Mouse (Mus musculus): ENCODE data around the gene Plekha6. TPM values are rescaled to one million over a fixed set of nuclear protein-coding genes. Genes with fewer than 3 reads are reported as not detected.

Gene Plekha6
- polyA plus RNA-seq, 1 experiment = 2.1 TPM

DNA sequence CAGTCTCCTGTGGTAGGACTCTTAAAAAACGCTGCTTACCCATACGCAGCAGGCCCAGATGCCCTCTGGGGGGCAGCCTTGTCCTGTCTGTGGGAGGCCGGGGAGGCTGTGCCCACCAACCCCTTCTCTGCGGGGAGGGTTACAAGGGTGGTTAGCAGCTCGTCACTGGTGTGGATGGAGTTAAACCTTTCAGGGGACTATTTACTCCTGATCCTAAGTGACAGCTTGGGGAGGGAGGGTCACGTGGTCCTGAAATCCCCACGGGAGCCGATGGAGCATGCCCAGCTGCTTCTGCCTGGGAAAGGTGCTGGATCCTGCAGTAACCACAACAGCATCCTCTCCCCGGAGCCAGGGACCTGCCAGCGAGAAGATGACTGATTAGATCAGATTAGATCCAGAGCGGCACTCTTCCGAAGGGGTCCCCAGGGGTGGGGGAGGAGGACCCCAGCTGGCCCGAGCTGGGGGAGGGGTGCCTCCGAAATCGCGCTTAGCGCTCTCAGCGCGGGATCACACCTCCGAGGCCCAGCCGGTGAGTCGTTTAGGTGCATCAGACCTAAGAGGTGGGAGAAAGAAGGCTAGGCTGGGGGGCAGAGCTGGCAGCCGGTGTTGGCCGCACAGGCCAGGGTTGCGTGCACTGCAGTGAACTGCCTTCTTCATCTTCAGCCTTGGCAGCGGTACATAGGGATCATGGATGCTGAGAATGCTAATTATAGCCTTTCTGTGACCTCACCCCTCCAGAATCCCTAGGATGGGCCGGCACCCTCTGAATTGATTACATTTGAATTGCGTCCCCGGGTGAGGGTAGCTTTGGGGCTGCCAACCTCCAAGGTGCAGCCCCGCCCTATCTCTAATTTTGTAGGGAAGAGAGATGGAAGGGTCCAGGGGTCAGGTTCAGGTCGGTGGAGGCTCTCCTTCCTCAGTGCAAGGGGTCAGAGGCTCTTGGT is 17.3 kb downstream of the Plekha6 start:
- Histone ChIP-seq H3K27ac (ENCODE audit: control insufficient read depth, insufficient read depth, low read depth, low read length, poor library complexity) (no peak overlapping the region), H3K4me3 (replicated peaks; ENCODE audit: control insufficient read depth, low read depth, low read length) (no peak overlapping the region), H3K4me1 (ENCODE audit: control insufficient read depth, insufficient read depth, low read length) (no peaks in the 10 kb centered on the region; the same call in 1 of the 2 replicates)
- 3% methylated on average over 31 of the region's 31 CpGs for WGBS
- TF ChIP-seq POLR2A (IDR thresholded peaks at IDR 0.05; ENCODE audit: borderline replicate concordance, control insufficient read depth, low read depth, low read length) (no peak), CTCF (IDR thresholded peaks at IDR 0.05; ENCODE audit: control insufficient read depth, insufficient read depth, low read length) (peak; percentile 69)

DNA sequence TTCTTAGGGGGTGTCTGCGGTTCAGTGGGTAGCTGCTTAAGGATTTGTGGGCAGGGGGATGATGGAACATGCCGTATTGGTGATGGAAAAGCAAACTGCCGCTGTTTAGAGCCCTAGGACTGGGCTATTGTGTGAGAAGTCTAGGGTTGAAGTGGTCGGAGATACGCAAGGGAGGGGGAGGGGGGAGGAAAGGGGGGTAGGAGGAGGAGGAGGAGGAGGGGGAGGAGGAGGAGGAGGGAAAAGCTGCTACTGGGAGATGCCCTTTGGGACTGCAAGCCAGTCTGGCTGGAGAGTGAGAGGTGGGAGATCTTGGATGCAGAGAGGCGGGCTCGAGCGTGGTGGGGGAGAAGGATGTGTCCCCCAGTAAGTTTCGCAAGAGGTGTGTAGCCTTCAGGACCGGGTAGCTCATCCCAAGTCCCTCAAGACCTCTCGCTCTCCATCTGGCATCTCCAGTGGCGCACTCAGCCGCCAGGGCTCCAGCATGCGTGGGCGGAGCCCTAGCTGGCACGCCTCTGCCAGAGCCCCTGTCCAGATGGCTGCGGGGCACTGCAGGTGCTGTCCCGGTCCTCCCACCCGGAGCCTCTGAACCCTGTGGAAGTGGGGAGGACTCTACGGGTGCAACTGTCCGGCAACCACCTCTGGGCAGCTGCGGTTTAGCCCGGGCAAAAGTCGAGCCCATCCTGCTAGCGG is 18.2 kb downstream of the Plekha6 start:
- 3% methylated on average over 25 of the region's 25 CpGs for WGBS
- H3K27ac ChIP-seq (ENCODE audit: control insufficient read depth, insufficient read depth, low read depth, low read length, poor library complexity) = no peak overlapping the region
- TF ChIP-seq POLR2A (IDR thresholded peaks at IDR 0.05; ENCODE audit: borderline replicate concordance, control insufficient read depth, low read depth, low read length) (no peak), CTCF (IDR thresholded peaks at IDR 0.05; ENCODE audit: control insufficient read depth, insufficient read depth, low read length) (no peak)
- no peaks in the 10 kb centered on the region; the same call in 1 of the 2 replicates for H3K4me1 ChIP-seq (ENCODE audit: control insufficient read depth, insufficient read depth, low read length)
- no peak overlapping the region for H3K4me3 ChIP-seq (replicated peaks; ENCODE audit: control insufficient read depth, low read depth, low read length)

DNA sequence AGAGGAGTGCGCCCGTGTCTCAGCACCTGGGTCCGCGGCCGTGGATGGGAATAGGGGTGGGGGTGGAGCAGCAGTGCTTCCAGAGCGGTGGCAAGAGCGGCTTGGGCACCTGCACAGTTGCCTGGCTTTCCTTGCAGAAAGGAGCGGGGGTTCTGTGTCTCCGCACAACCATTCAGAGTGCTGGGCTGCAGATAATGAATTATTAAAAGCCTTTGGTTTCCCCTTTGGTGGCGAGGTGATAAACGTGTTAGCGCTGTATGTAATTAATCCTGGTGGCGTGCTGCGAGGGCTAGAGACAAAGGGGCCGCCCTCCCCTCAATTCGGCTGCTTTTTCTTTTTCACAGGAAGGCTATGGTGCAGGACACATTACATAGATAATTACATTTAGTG is 18.7 kb downstream of the Plekha6 start:
- H3K4me1 ChIP-seq (ENCODE audit: control insufficient read depth, insufficient read depth, low read length) = no peaks in the 10 kb centered on the region; the same call in 1 of the 2 replicates
- no peak overlapping the region for H3K4me3 ChIP-seq (replicated peaks; ENCODE audit: control insufficient read depth, low read depth, low read length)
- TF ChIP-seq CTCF (IDR thresholded peaks at IDR 0.05; ENCODE audit: control insufficient read depth, insufficient read depth, low read length) = no peak
- WGBS = 12% methylated on average over 16 of the region's 16 CpGs
- H3K27ac ChIP-seq (ENCODE audit: control insufficient read depth, insufficient read depth, low read depth, low read length, poor library complexity) = no peak overlapping the region

DNA sequence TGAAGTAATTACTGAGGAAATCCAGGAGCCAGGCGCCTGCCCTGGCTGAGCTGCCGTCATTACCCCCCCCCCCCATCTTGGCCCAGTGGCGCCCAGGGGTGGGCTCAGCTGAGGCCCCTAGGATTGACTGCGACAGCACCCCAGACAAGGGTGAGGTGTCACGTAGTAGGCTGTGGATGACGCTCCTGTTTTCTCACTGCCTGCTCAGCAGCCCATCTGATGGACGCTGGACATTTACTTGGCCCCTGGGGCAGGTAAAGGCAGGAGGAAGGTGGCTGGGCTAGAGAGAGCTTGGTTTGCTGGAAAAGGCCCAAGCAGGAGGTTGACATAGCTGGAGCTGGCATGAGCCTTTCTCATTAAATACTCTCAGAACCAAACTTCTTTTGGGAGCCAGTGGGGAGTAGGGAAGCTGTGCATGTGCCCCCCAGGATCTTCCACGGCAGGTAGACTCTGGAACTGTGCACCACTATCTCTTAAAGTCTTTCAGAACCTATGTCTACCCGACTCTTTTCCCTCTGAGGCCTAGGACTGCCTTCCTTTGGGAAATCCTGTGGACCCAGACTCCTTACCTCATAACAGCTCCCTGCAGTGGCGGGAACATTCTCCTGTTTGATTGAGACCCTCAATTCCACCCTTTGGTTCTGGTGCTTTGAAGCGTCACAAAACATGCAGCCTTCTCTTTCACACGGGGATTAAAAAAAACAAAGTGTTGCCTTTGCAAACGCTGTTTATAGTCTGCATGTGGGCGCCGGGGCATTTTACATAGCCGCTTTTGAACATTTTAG is 19.3 kb downstream of the Plekha6 start:
- no peak overlapping the region for H3K27ac ChIP-seq (ENCODE audit: control insufficient read depth, insufficient read depth, low read depth, low read length, poor library complexity)
- H3K4me3 ChIP-seq (replicated peaks; ENCODE audit: control insufficient read depth, low read depth, low read length) = no peak overlapping the region
- 82% methylated on average over 16 of the region's 16 CpGs for WGBS
- TF ChIP-seq POLR2A (IDR thresholded peaks at IDR 0.05; ENCODE audit: borderline replicate concordance, control insufficient read depth, low read depth, low read length) = no peak
- no peak for TF ChIP-seq CTCF (IDR thresholded peaks at IDR 0.05; ENCODE audit: control insufficient read depth, insufficient read depth, low read length)
- no peaks in the 10 kb centered on the region; the same call in 1 of the 2 replicates for H3K4me1 ChIP-seq (ENCODE audit: control insufficient read depth, insufficient read depth, low read length)

DNA sequence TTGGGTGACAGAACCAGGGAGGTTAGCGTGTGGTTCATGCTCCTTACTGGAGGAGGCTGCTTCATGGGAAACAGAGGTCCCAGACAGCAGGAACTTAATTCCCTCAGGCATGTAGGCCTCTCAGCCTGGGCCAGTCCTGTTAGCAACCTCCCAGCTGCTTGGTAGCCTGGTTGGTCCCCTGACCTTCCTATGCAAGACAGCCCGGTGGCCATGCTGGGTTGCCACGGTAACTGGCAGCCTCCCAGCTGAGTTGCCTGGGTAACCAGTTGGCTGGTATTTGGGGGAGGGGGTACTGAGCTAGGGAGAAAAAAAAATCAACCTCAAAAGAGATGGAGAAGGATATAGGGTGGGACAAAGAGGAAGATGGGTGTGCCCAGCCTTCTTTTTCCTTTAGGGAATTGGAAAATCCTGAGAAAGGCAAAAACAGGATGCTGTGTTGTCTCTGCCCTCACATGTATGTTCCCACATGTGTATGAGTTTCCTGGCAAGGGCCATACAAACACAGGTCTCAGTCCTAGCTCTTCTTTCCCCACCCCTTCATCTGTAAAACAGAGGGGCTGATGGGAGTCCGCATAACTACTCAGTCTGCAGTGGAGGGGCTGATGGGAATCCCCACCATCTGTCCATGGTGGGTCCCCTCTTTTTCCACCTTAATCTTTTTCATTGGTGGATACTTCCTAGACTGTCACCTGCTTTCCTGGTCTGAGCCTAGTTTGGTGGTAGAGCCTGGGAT is 24.1 kb downstream of the Plekha6 start:
- 60% methylated on average over 4 of the region's 4 CpGs for WGBS
- Histone ChIP-seq H3K4me3 (replicated peaks; ENCODE audit: control insufficient read depth, low read depth, low read length) (no peak overlapping the region), H3K27ac (ENCODE audit: control insufficient read depth, insufficient read depth, low read depth, low read length, poor library complexity) (no peak overlapping the region), H3K4me1 (ENCODE audit: control insufficient read depth, insufficient read depth, low read length) (no peaks in the 10 kb centered on the region)
- TF ChIP-seq CTCF (IDR thresholded peaks at IDR 0.05; ENCODE audit: control insufficient read depth, insufficient read depth, low read length) (no peak), POLR2A (IDR thresholded peaks at IDR 0.05; ENCODE audit: borderline replicate concordance, control insufficient read depth, low read depth, low read length) (no peak)

DNA sequence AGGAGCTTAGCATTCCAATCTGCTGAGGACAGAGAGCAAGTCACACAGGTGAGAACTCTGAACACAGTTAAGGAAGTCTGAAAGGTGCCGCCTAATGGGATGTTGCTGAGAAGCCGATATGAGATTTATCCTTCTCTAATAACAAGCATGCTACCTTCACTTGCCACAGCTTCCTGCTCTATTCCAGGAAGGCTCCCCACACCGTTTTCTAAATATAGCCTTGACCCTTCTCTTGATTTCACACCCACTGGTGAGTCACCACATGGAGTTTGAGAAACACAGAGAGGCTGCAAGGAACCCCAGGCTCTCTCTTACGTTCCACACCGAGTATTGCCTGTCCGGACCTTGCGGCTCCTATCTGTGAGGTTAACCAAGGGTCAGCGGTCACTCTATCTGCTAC is 24.7 kb downstream of the Plekha6 start:
- no peak overlapping the region for H3K27ac ChIP-seq (ENCODE audit: control insufficient read depth, insufficient read depth, low read depth, low read length, poor library complexity)
- H3K4me1 ChIP-seq (ENCODE audit: control insufficient read depth, insufficient read depth, low read length) = no peaks in the 10 kb centered on the region
- TF ChIP-seq POLR2A (IDR thresholded peaks at IDR 0.05; ENCODE audit: borderline replicate concordance, control insufficient read depth, low read depth, low read length) = no peak
- no peak for TF ChIP-seq CTCF (IDR thresholded peaks at IDR 0.05; ENCODE audit: control insufficient read depth, insufficient read depth, low read length)
- H3K4me3 ChIP-seq (replicated peaks; ENCODE audit: control insufficient read depth, low read depth, low read length) = no peak overlapping the region
- 59% methylated on average over 8 of the region's 8 CpGs for WGBS

DNA sequence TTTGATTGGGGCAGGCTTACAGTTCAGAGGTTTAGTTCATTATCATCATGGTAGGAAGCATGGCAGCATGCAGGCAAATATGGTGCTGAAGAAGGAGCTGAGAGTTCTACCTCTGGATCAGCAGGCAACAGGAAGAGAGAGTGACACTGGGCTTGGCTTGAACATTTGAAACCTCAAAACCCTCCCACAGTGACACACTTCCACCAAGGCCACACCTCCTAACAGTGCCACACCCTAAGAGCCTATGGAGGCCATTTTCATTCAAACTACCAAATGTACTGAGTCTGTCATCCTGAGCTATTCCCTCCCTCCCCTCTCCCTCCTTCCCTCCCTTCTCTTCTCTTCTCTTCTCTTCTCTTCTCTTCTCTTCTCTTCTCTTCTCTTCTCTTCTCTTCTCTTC is 25.5 kb downstream of the Plekha6 start:
- Histone ChIP-seq H3K4me1 (ENCODE audit: control insufficient read depth, insufficient read depth, low read length) (no peaks in the 10 kb centered on the region), H3K27ac (ENCODE audit: control insufficient read depth, insufficient read depth, low read depth, low read length, poor library complexity) (no peak overlapping the region), H3K4me3 (replicated peaks; ENCODE audit: control insufficient read depth, low read depth, low read length) (no peak overlapping the region)
- no peak for TF ChIP-seq POLR2A (IDR thresholded peaks at IDR 0.05; ENCODE audit: borderline replicate concordance, control insufficient read depth, low read depth, low read length)
- no peak for TF ChIP-seq CTCF (IDR thresholded peaks at IDR 0.05; ENCODE audit: control insufficient read depth, insufficient read depth, low read length)
